Mouse (Mus musculus): ENCODE measurements around the gene Thg1l.

Thg1l gene

GRCm38 (mm10) chr11:45927456-45927855, 27.8 kb downstream of the Thg1l start:
- DNase-seq (ENCODE audit: low spot score) = no peak

- DNase-seq (ENCODE audit: low spot score) = peak; percentile 91
Observed at GRCm38 (mm10) chr11:45926640-45927082, 28.6 kb downstream of the Thg1l start.

GRCm38 (mm10) chr11:45925436-45925835, 29.9 kb downstream of the Thg1l start:
- DNase-seq (ENCODE audit: low spot score) = peak; percentile 41

GRCm38 (mm10) chr11:45921480-45921898, 33.8 kb downstream of the Thg1l start:
- peak; percentile 71 for DNase-seq (ENCODE audit: low spot score)

- DNase-seq (ENCODE audit: low spot score) = no peak
Observed at GRCm38 (mm10) chr11:45921026-45921425, 34.3 kb downstream of the Thg1l start.

- DNase-seq (ENCODE audit: low spot score) = no peak
Observed at GRCm38 (mm10) chr11:45918836-45919235, 36.5 kb downstream of the Thg1l start.

- no peak for DNase-seq (ENCODE audit: low spot score)
Observed at GRCm38 (mm10) chr11:45918018-45918417, 37.3 kb downstream of the Thg1l start.

GRCm38 (mm10) chr11:45916196-45916595, 39.1 kb downstream of the Thg1l start:
- DNase-seq (ENCODE audit: low spot score) = no peak

GRCm38 (mm10) chr11:45910701-45911100, 44.6 kb downstream of the Thg1l start:
- no peak for DNase-seq (ENCODE audit: low spot score)

GRCm38 (mm10) chr11:45908894-45909293, 46.4 kb downstream of the Thg1l start:
- no peak for DNase-seq (ENCODE audit: low spot score)

- DNase-seq (ENCODE audit: low spot score) = no peak
Observed at GRCm38 (mm10) chr11:45908070-45908469, 47.2 kb downstream of the Thg1l start.

- DNase-seq (ENCODE audit: low spot score) = no peak
Observed at GRCm38 (mm10) chr11:45907301-45907700, 48.0 kb downstream of the Thg1l start.

- DNase-seq (ENCODE audit: low spot score) = no peak
Observed at GRCm38 (mm10) chr11:45906109-45906786, 49.0 kb downstream of the Thg1l start.

GRCm38 (mm10) chr11:45900233-45901015, 54.9 kb downstream of the Thg1l start:
- no peak for DNase-seq (ENCODE audit: low spot score)

- no peak for DNase-seq (ENCODE audit: low spot score)
Observed at GRCm38 (mm10) chr11:45897392-45897791, 57.9 kb downstream of the Thg1l start.

Data from embryo, embryonic 10.5 days (tissue).